In genomic region chr10:81513798-81514197, GRCm38 (mm10) we compare ENCODE assay signal across 13 mouse cellular contexts. TPM values are rescaled to one million over a fixed set of nuclear protein-coding genes. Genes with fewer than 3 reads are reported as not detected.
"Had no signal": no experiment of that assay in that cellular context is flagged by ENCODE, and none has a peak within 500 bp of the region (broad histone marks: within the 10 kb centered on the region; RNA-seq: fewer than 3 reads in every experiment).

No protein-coding gene starts in this region.

- DNase-seq: kidney, adult 2 months; kidney, postnatal 36 days; liver, embryonic 13.5 days; lung, adult 2 months; lung, postnatal 10 days had no signal

- H3K4me1 ChIP-seq: midbrain, embryonic 15.5 days; neural tube, embryonic 12.5 days had no signal

- H3K4me3 ChIP-seq: limb, embryonic 10.5 days; liver, embryonic 13.5 days; midbrain, embryonic 15.5 days; neural tube, embryonic 12.5 days had no signal

- H3K36me3 ChIP-seq: limb, embryonic 10.5 days; midbrain, embryonic 15.5 days; neural tube, embryonic 12.5 days had no signal

- H3K9ac ChIP-seq: liver, embryonic 13.5 days; midbrain, embryonic 15.5 days; neural tube, embryonic 12.5 days had no signal

- H3K9me3 ChIP-seq: midbrain, embryonic 15.5 days had no signal

- H3K27ac ChIP-seq: limb, embryonic 10.5 days; liver, embryonic 13.5 days; macrophage; midbrain, embryonic 15.5 days; neural tube, embryonic 12.5 days had no signal

- ATAC-seq: midbrain, embryonic 15.5 days had no signal

- H3K4me2 ChIP-seq: liver, embryonic 13.5 days; midbrain, embryonic 11.5 days; midbrain, embryonic 15.5 days; neural tube, embryonic 12.5 days had no signal

- H3K27me3 ChIP-seq: liver, embryonic 13.5 days; megakaryocyte, embryonic 14.5 days had no signal

RNA-seq across cellular contexts. Expression of gene Celf5, which starts 31.3 kb away (rescaled TPM):
- total RNA-seq: monocyte, adult 5-6 weeks; neutrophil, adult 5-6 weeks had no signal
